In genomic region chr11:119046601-119047245, GRCm38 (mm10) we compare ENCODE assay signal across 7 mouse cellular contexts. TPM values are rescaled to one million over a fixed set of nuclear protein-coding genes. Genes with fewer than 3 reads are reported as not detected.
DNase-seq lines count a peak whose midpoint lies in the region; ATAC-seq lines count a peak whose summit lies in the region.

No protein-coding gene starts in this region.

- peak; percentile 45 for ATAC-seq in forebrain, embryonic 14.5 days
- ATAC-seq in liver, embryonic 12.5 days: no peak
- ATAC-seq in frontal cortex, adult (ENCODE audit: low TSS enrichment): no peak

- peak overlapping the region; percentile 57 for H3K9ac ChIP-seq in forebrain, embryonic 14.5 days (ENCODE audit: low read length)
- H3K9ac ChIP-seq in liver, embryonic 12.5 days: no peak overlapping the region

- peak overlapping the region; percentile 68 for H3K4me2 ChIP-seq in forebrain, embryonic 14.5 days (ENCODE audit: low read length)
- peak overlapping the region; percentile 27 for H3K4me2 ChIP-seq in liver, embryonic 12.5 days

- H3K4me3 ChIP-seq in forebrain, embryonic 14.5 days (ENCODE audit: low read depth, low read length): peak overlapping the region; percentile 31
- H3K4me3 ChIP-seq in liver, embryonic 12.5 days: peak overlapping the region; percentile 23

- peaks cover 99% of the 10 kb centered on the region for H3K27me3 ChIP-seq in forebrain, embryonic 14.5 days (replicated peaks; ENCODE audit: control insufficient read depth, insufficient read depth, low read length)
- H3K27me3 ChIP-seq in liver, embryonic 12.5 days (replicated peaks): peaks cover 100% of the 10 kb centered on the region

- H3K36me3 ChIP-seq in forebrain, embryonic 14.5 days (ENCODE audit: control insufficient read depth, insufficient read depth, low read length): no peaks in the 10 kb centered on the region
- H3K36me3 ChIP-seq in liver, embryonic 12.5 days: no peaks in the 10 kb centered on the region

- no peak overlapping the region for H3K27ac ChIP-seq in forebrain, embryonic 14.5 days (ENCODE audit: low read depth, low read length)
- no peak overlapping the region for H3K27ac ChIP-seq in liver, embryonic 12.5 days

- H3K4me1 ChIP-seq in forebrain, embryonic 14.5 days (ENCODE audit: control insufficient read depth, insufficient read depth, low read length): peaks cover 23% of the 10 kb centered on the region
- H3K4me1 ChIP-seq in liver, embryonic 12.5 days: peaks cover 39% of the 10 kb centered on the region

- H3K9me3 ChIP-seq in forebrain, embryonic 14.5 days (replicated peaks; ENCODE audit: control insufficient read depth, low read length): no peaks in the 10 kb centered on the region
- H3K9me3 ChIP-seq in liver, embryonic 12.5 days (replicated peaks): no peaks in the 10 kb centered on the region

- DNase-seq in urinary bladder, postnatal 25 days (ENCODE audit: low spot score): peak; percentile 58
- DNase-seq in urinary bladder, adult 2 months (ENCODE audit: low spot score): no peak
- peak; percentile 87 for DNase-seq in forebrain, embryonic 14.5 days (ENCODE audit: low spot score)
- peak; percentile 55 for DNase-seq in induced T-regulatory cell, adult 2 months (ENCODE audit: low read depth)
- peak; percentile 72 for DNase-seq in neural tube, embryonic 10.5 days (ENCODE audit: extremely low spot score, low spot score)

- WGBS in forebrain, embryonic 14.5 days: 2% methylated on average over 39 of the region's 39 CpGs
- WGBS in liver, embryonic 12.5 days (ENCODE audit: insufficient replicate concordance): 2% methylated on average over 39 of the region's 39 CpGs

RNA-seq across cellular contexts. Expression of gene Cbx8, which starts 6.0 kb away (rescaled TPM):
- 5.4 and 6.8 TPM in 2 replicates for polyA plus RNA-seq in urinary bladder, adult 2 months (2012; rRNA removed)
- 12.8 and 15.0 TPM in 2 replicates for polyA plus RNA-seq in forebrain, embryonic 14.5 days (2014; fragmentation: Nextera tagmentation; extraction: Ambion mirVana)
- polyA plus RNA-seq in liver, embryonic 12.5 days (2016; fragmentation: Nextera tagmentation; extraction: Ambion mirVana): 2.5 and 3.3 TPM in 2 replicates

RNA-seq across cellular contexts. Expression of gene Cbx2, which starts 24.0 kb away (rescaled TPM):
- polyA plus RNA-seq in urinary bladder, adult 2 months (2012; rRNA removed): 3.0 TPM in 2 replicates
- polyA plus RNA-seq in forebrain, embryonic 14.5 days (2014; fragmentation: Nextera tagmentation; extraction: Ambion mirVana): 19.2 and 22.1 TPM in 2 replicates
- polyA plus RNA-seq in liver, embryonic 12.5 days (2016; fragmentation: Nextera tagmentation; extraction: Ambion mirVana): 8.6 TPM in 2 replicates

RNA-seq across cellular contexts. Expression of gene Cbx4, which starts 39.3 kb away (rescaled TPM):
- polyA plus RNA-seq in urinary bladder, adult 2 months (2012; rRNA removed): 32.2 and 36.0 TPM in 2 replicates
- polyA plus RNA-seq in forebrain, embryonic 14.5 days (2014; fragmentation: Nextera tagmentation; extraction: Ambion mirVana): 9.3 and 14.5 TPM in 2 replicates
- polyA plus RNA-seq in liver, embryonic 12.5 days (2016; fragmentation: Nextera tagmentation; extraction: Ambion mirVana): 3.2 and 3.3 TPM in 2 replicates

RNA-seq across cellular contexts. Expression of gene Enpp7, which starts 58.7 kb away (rescaled TPM):
- 0.08 TPM in 1 of 2 replicates, not detected in the other for polyA plus RNA-seq in urinary bladder, adult 2 months (2012; rRNA removed)
- polyA plus RNA-seq in forebrain, embryonic 14.5 days (2014; fragmentation: Nextera tagmentation; extraction: Ambion mirVana): not detected in 2 replicates
- not detected in 2 replicates for polyA plus RNA-seq in liver, embryonic 12.5 days (2016; fragmentation: Nextera tagmentation; extraction: Ambion mirVana)
